Mouse (Mus musculus): Measurements from ENCODE around the gene Chrnb1.

GRCm38 (mm10) chr11:69775716-69776115 lies 20.0 kb downstream of the Chrnb1 start:
- TF ChIP-seq CTCF (IDR thresholded peaks at IDR 0.05; ENCODE audit: low read depth) (no peak), EP300 (optimal IDR thresholded peaks at IDR 0.05) (no peak)

Data from stomach, postnatal 0 days (tissue).